Mouse (Mus musculus) cerebellum, adult 2 months (tissue): ENCODE data around the gene Olfr1137. TPM values are rescaled to one million over a fixed set of nuclear protein-coding genes. Genes with fewer than 3 reads are reported as not detected.

ENCODE experiments used
- DNase-seq, 2 experiments: peaks; one replicate each; pipeline ENCODE4 v3.0.0; 2021
- H3K27ac ChIP-seq: fragments of 200-500 bp; 2 replicates; pipeline ENCODE4 v1.5.1; 2012; ENCODE audit warnings: low read length, control low read depth, inconsistent platforms; ENCODE audit not compliant: insufficient read depth
- H3K27me3 ChIP-seq: fragments of 200-500 bp; 2 replicates; pipeline ENCODE4 v1.6.1; 2012; ENCODE audit warnings: inconsistent platforms, mild to moderate bottlenecking, low read length, moderate library complexity; ENCODE audit not compliant: control insufficient read depth, insufficient read depth
- H3K4me1 ChIP-seq: fragments of 200-500 bp; 2 replicates; pipeline ENCODE4 v1.6.1; 2011; ENCODE audit warnings: low read length; ENCODE audit not compliant: control insufficient read depth, insufficient read depth
- H3K4me3 ChIP-seq: fragments of 200-500 bp; replicated peaks from 2 replicates; pipeline ENCODE3; 2011; ENCODE audit warnings: mild to moderate bottlenecking, low read depth, low read length, control low read depth; ENCODE audit not compliant: insufficient read depth
- CTCF ChIP-seq: fragments of 200-500 bp; IDR thresholded peaks from 2 replicates; pipeline ENCODE4 v1.5.1; 2011; ENCODE audit warnings: low read depth, mild to moderate bottlenecking, control low read depth, low read length, moderate library complexity, borderline replicate concordance; ENCODE audit not compliant: insufficient read depth
- POLR2A ChIP-seq: fragments of 200-500 bp; IDR thresholded peaks from 2 replicates; pipeline ENCODE4 v1.6.1; 2011; ENCODE audit warnings: low read length, control low read depth, borderline replicate concordance; ENCODE audit not compliant: insufficient read depth
- WGBS: fragments of 180-500 bp; shearing (Covaris S2); methylation state at CpG from one replicate; pipeline ENCODE4 v1.1.7; 2018; 5-methylcytosine and 5-hydroxymethylcytosine counted together
- polyA plus RNA-seq: library from polyadenylated mRNA; depleted of rRNA; stranded (reverse); fragments of >200 nt; gene quantifications from 2 replicates; pipeline ENCODE4 v1.2.3, GENCODE M21; 2012; rRNA removed

The Olfr1137 gene
- not detected in 2 replicates for polyA plus RNA-seq

GRCm38 (mm10) chr2:87713079-87713478 lies at the start of gene Olfr1137:
TSS of gene Olfr1137 (minus strand) at chr2:87713179.
- H3K27ac ChIP-seq: no peak within 1 kb of the TSS
- TF ChIP-seq POLR2A: no peak
- TF ChIP-seq CTCF: no peak
- H3K27me3 ChIP-seq: no peaks in the 10 kb centered on the region
- no peaks in the 10 kb centered on the region for H3K4me1 ChIP-seq
- DNase-seq: no peak
- H3K4me3 ChIP-seq: no peak within 1 kb of the TSS

- no peak within 1 kb of the TSS for H3K4me3 ChIP-seq
- H3K4me1 ChIP-seq: no peaks in the 10 kb centered on the region
- DNase-seq: no peak
- H3K27ac ChIP-seq: no peak within 1 kb of the TSS
- WGBS: 91% methylated on average over 1 of the region's 1 CpGs
- TF ChIP-seq POLR2A: no peak
- no peak for TF ChIP-seq CTCF
- no peaks in the 10 kb centered on the region for H3K27me3 ChIP-seq
These were observed 40.9 kb upstream of the Olfr1137 start, which contains the start of gene Olfr1141 for GRCm38 (mm10) chr2:87753891-87754290. TSS of gene Olfr1141 (minus strand) at chr2:87753991.

GRCm38 (mm10) chr2:87743452-87743851 lies 30.5 kb upstream of the Olfr1137 start, which contains the start of gene Olfr1140:
TSS of gene Olfr1140 (plus strand) at chr2:87743752.
- Histone ChIP-seq H3K4me3 (no peak within 1 kb of the TSS), H3K27me3 (no peaks in the 10 kb centered on the region), H3K4me1 (no peaks in the 10 kb centered on the region), H3K27ac (no peak within 1 kb of the TSS)
- DNase-seq: no peak
- WGBS: 73% methylated on average over 3 of the region's 3 CpGs
- TF ChIP-seq CTCF (no peak), POLR2A (no peak)

- DNase-seq: no peak
- no peak within 1 kb of the TSS for H3K27ac ChIP-seq
- no peak within 1 kb of the TSS for H3K4me3 ChIP-seq
- TF ChIP-seq POLR2A (no peak), CTCF (no peak)
- H3K27me3 ChIP-seq: no peaks in the 10 kb centered on the region
- H3K4me1 ChIP-seq: no peaks in the 10 kb centered on the region
- 76% methylated on average over 1 of the region's 1 CpGs for WGBS
These were observed 26.9 kb upstream of the Olfr1137 start, which contains the start of gene Olfr1138 for GRCm38 (mm10) chr2:87739878-87740277. TSS of gene Olfr1138 (minus strand) at chr2:87739978.

GRCm38 (mm10) chr2:87693847-87694246 lies 19.1 kb downstream of the Olfr1137 start, which contains the start of gene Olfr1136:
TSS of gene Olfr1136 (minus strand) at chr2:87693947.
- no peak for TF ChIP-seq POLR2A
- H3K27ac ChIP-seq: no peak within 1 kb of the TSS
- H3K4me3 ChIP-seq: no peak within 1 kb of the TSS
- no peak for DNase-seq
- no peaks in the 10 kb centered on the region for H3K27me3 ChIP-seq
- H3K4me1 ChIP-seq: no peaks in the 10 kb centered on the region

- 5% methylated on average over 1 of the region's 1 CpGs for WGBS
- no peak within 1 kb of the TSS for H3K4me3 ChIP-seq
- DNase-seq: no peak
- H3K27ac ChIP-seq: no peak within 1 kb of the TSS
- H3K4me1 ChIP-seq: no peaks in the 10 kb centered on the region
- no peaks in the 10 kb centered on the region for H3K27me3 ChIP-seq
- no peak for TF ChIP-seq POLR2A
- no peak for TF ChIP-seq CTCF
These were observed 39.4 kb downstream of the Olfr1137 start, which contains the start of gene Olfr1135 for GRCm38 (mm10) chr2:87673564-87673963. TSS of gene Olfr1135 (minus strand) at chr2:87673664.

Other genes starting within 250 kb of the Olfr1137 start
- not detected in 2 replicates for gene Pramel7, start 216.1 kb downstream of the Olfr1137 start, polyA plus RNA-seq
- gene Pramel6, start 206.6 kb downstream of the Olfr1137 start, polyA plus RNA-seq: not detected in 2 replicates
- 0.08 TPM in 1 of 2 replicates, not detected in the other for gene Olfr153, start 181.4 kb downstream of the Olfr1137 start, polyA plus RNA-seq
- gene Olfr1128, start 167.6 kb downstream of the Olfr1137 start, polyA plus RNA-seq: not detected in 2 replicates
- not detected in 2 replicates for gene Olfr1129, start 139.3 kb downstream of the Olfr1137 start, polyA plus RNA-seq
- not detected in 2 replicates for gene Olfr1130, start 107.0 kb downstream of the Olfr1137 start, polyA plus RNA-seq
- not detected in 2 replicates for gene Olfr1131, start 86.1 kb downstream of the Olfr1137 start, polyA plus RNA-seq
- not detected in 2 replicates for gene Olfr1132, start 75.6 kb downstream of the Olfr1137 start, polyA plus RNA-seq
- gene Olfr1133, start 65.8 kb downstream of the Olfr1137 start, polyA plus RNA-seq: not detected in 2 replicates
- gene Olfr1134, start 54.7 kb downstream of the Olfr1137 start, polyA plus RNA-seq: not detected in 2 replicates
- gene Olfr1135, start 39.5 kb downstream of the Olfr1137 start, polyA plus RNA-seq: not detected in 2 replicates
- gene Olfr1136, start 19.2 kb downstream of the Olfr1137 start, polyA plus RNA-seq: not detected in 2 replicates
- not detected in 2 replicates for gene Olfr1138, start 26.8 kb upstream of the Olfr1137 start, polyA plus RNA-seq
- not detected in 2 replicates for gene Olfr1140, start 30.6 kb upstream of the Olfr1137 start, polyA plus RNA-seq
- not detected in 2 replicates for gene Olfr1141, start 40.8 kb upstream of the Olfr1137 start, polyA plus RNA-seq
- not detected in 2 replicates for gene Olfr152, start 66.3 kb upstream of the Olfr1137 start, polyA plus RNA-seq
- not detected in 2 replicates for gene Olfr1143, start 87.4 kb upstream of the Olfr1137 start, polyA plus RNA-seq
- not detected in 2 replicates for gene Olfr1145, start 96.6 kb upstream of the Olfr1137 start, polyA plus RNA-seq
- not detected in 2 replicates for gene Olfr1148, start 117.4 kb upstream of the Olfr1137 start, polyA plus RNA-seq
- gene Olfr1150-ps1, start 130.8 kb upstream of the Olfr1137 start, polyA plus RNA-seq: not detected in 2 replicates
- gene Olfr1151, start 142.7 kb upstream of the Olfr1137 start, polyA plus RNA-seq: not detected in 2 replicates
- not detected in 2 replicates for gene Olfr1152, start 153.3 kb upstream of the Olfr1137 start, polyA plus RNA-seq
- not detected in 2 replicates for gene Olfr1153, start 181.8 kb upstream of the Olfr1137 start, polyA plus RNA-seq
- not detected in 2 replicates for gene Olfr1154, start 192.0 kb upstream of the Olfr1137 start, polyA plus RNA-seq
- gene Olfr1155, start 232.0 kb upstream of the Olfr1137 start, polyA plus RNA-seq: not detected in 2 replicates
- gene Olfr1156, start 239.9 kb upstream of the Olfr1137 start, polyA plus RNA-seq: not detected in 2 replicates